In genomic region chr6:97310901-97311331, GRCm38 (mm10) we compare ENCODE assay signal across 7 mouse cellular contexts. TPM values are rescaled to one million over a fixed set of nuclear protein-coding genes. Genes with fewer than 3 reads are reported as not detected.
DNase-seq lines count a peak whose midpoint lies in the region; ATAC-seq and TF ChIP-seq lines count a peak whose summit lies in the region.

No protein-coding gene starts in this region.

- WGBS in heart, embryonic 13.5 days: 28% methylated on average over 7 of the region's 7 CpGs
- 23% methylated on average over 7 of the region's 7 CpGs for WGBS in liver, embryonic 11.5 days
- 27% methylated on average over 7 of the region's 7 CpGs for WGBS in stomach, embryonic 16.5 days
- 83% methylated on average over 7 of the region's 7 CpGs for WGBS in cerebellum, adult 2 months

- peak overlapping the region; percentile 96 for H3K4me2 ChIP-seq in heart, embryonic 13.5 days
- H3K4me2 ChIP-seq in liver, embryonic 11.5 days: peak overlapping the region; percentile 97
- peak overlapping the region; percentile 82 for H3K4me2 ChIP-seq in stomach, embryonic 16.5 days (ENCODE audit: low read depth, low read length)

- DNase-seq in B cell, adult 2 months: peak; percentile 12 to 21
- no peak for DNase-seq in liver, embryonic 11.5 days (ENCODE audit: low spot score)
- no peak for DNase-seq in cerebellum, adult 2 months
- no peak for DNase-seq in gastrocnemius, postnatal 14 days

- no peaks in the 10 kb centered on the region; the same call in 1 of the 2 replicates for H3K27me3 ChIP-seq in ES-Bruce4 (ENCODE audit: control insufficient read depth, insufficient read depth, low read length, poor library complexity, severe bottlenecking)
- no peaks in the 10 kb centered on the region for H3K27me3 ChIP-seq in heart, embryonic 13.5 days (replicated peaks)
- H3K27me3 ChIP-seq in liver, embryonic 11.5 days (replicated peaks; ENCODE audit: control insufficient read depth, insufficient read depth, low read length): no peaks in the 10 kb centered on the region
- H3K27me3 ChIP-seq in stomach, embryonic 16.5 days (ENCODE audit: control insufficient read depth, insufficient read depth, low read length): no peaks in the 10 kb centered on the region
- no peaks in the 10 kb centered on the region for H3K27me3 ChIP-seq in cerebellum, adult 2 months (ENCODE audit: control insufficient read depth, insufficient read depth, low read length)

- no peak overlapping the region for H3K27ac ChIP-seq in ES-Bruce4 (ENCODE audit: insufficient read depth, low read length)
- H3K27ac ChIP-seq in heart, embryonic 13.5 days (replicated peaks): 0 out of 2 replicates have a peak overlapping the region, but pooled peaks have one; percentile 88
- no peak overlapping the region for H3K27ac ChIP-seq in liver, embryonic 11.5 days (ENCODE audit: low read depth, low read length)
- H3K27ac ChIP-seq in stomach, embryonic 16.5 days (ENCODE audit: low read length): peak overlapping the region; percentile 91
- H3K27ac ChIP-seq in cerebellum, adult 2 months (ENCODE audit: insufficient read depth, low read length): no peak overlapping the region

- intact Hi-C loops in gastrocnemius, postnatal 14 days (cut with DNase I; ENCODE audit: low total_unique reads): no loop called here

- no peak overlapping the region for H3K9ac ChIP-seq in ES-Bruce4 (ENCODE audit: low read depth, poor library complexity, severe bottlenecking)
- H3K9ac ChIP-seq in heart, embryonic 13.5 days: peak overlapping the region; percentile 84
- H3K9ac ChIP-seq in liver, embryonic 11.5 days (ENCODE audit: low read depth, low read length): no peak overlapping the region
- H3K9ac ChIP-seq in stomach, embryonic 16.5 days (ENCODE audit: low read length): peak overlapping the region; percentile 73

- TF ChIP-seq POLR2A in ES-Bruce4 (IDR thresholded peaks at IDR 0.05; ENCODE audit: insufficient read depth, low read length): no peak
- TF ChIP-seq POLR2A in cerebellum, adult 2 months (IDR thresholded peaks at IDR 0.05; ENCODE audit: borderline replicate concordance, insufficient read depth, low read length): no peak

- no peak overlapping the region for H3K4me3 ChIP-seq in ES-Bruce4 (ENCODE audit: low read depth, low read length)
- H3K4me3 ChIP-seq in heart, embryonic 13.5 days: peak overlapping the region; percentile 67
- peak overlapping the region; percentile 56 for H3K4me3 ChIP-seq in liver, embryonic 11.5 days (ENCODE audit: low read depth, low read length)
- H3K4me3 ChIP-seq in stomach, embryonic 16.5 days (replicated peaks; ENCODE audit: low read length): peak overlapping the region; percentile 55
- no peak overlapping the region for H3K4me3 ChIP-seq in cerebellum, adult 2 months (replicated peaks; ENCODE audit: insufficient read depth, low read depth, low read length)

- no peaks in the 10 kb centered on the region for H3K36me3 ChIP-seq in ES-Bruce4 (ENCODE audit: control insufficient read depth, insufficient read depth, low read length, poor library complexity, severe bottlenecking)
- H3K36me3 ChIP-seq in heart, embryonic 13.5 days: peaks cover 27% of the 10 kb centered on the region
- H3K36me3 ChIP-seq in liver, embryonic 11.5 days (ENCODE audit: control insufficient read depth, insufficient read depth, low read length): no peaks in the 10 kb centered on the region; the same call in 1 of the 2 replicates
- H3K36me3 ChIP-seq in stomach, embryonic 16.5 days (ENCODE audit: control insufficient read depth, insufficient read depth, low read length): no peaks in the 10 kb centered on the region

- no peak for ATAC-seq in heart, embryonic 13.5 days (ENCODE audit: extremely low read depth, insufficient number of reproducible peaks, low FRiP score, low TSS enrichment)
- no peak for ATAC-seq in liver, embryonic 11.5 days (replicated peaks; ENCODE audit: low FRiP score)
- no peak for ATAC-seq in stomach, embryonic 16.5 days (ENCODE audit: insufficient read depth, low FRiP score)

- H3K9me3 ChIP-seq in ES-Bruce4 (replicated peaks; ENCODE audit: control insufficient read depth, insufficient read depth, low read length, poor library complexity, severe bottlenecking): no peaks in the 10 kb centered on the region
- H3K9me3 ChIP-seq in heart, embryonic 13.5 days: no peaks in the 10 kb centered on the region
- H3K9me3 ChIP-seq in liver, embryonic 11.5 days (ENCODE audit: control insufficient read depth, low read length): no peaks in the 10 kb centered on the region
- no peaks in the 10 kb centered on the region for H3K9me3 ChIP-seq in stomach, embryonic 16.5 days (replicated peaks; ENCODE audit: control insufficient read depth, low read length)

- TF ChIP-seq EP300 in ES-Bruce4 (IDR thresholded peaks at IDR 0.05; ENCODE audit: insufficient read depth, low read depth, low read length): 0 out of 2 replicates have a peak, but pooled peaks have one; percentile 22

- no peak for TF ChIP-seq CTCF in ES-Bruce4 (IDR thresholded peaks at IDR 0.05; ENCODE audit: low read depth, low read length)
- TF ChIP-seq CTCF in cerebellum, adult 2 months (IDR thresholded peaks at IDR 0.05; ENCODE audit: borderline replicate concordance, insufficient read depth, low read depth, low read length): no peak

- no peaks in the 10 kb centered on the region for H3K4me1 ChIP-seq in ES-Bruce4 (ENCODE audit: control insufficient read depth, insufficient read depth, low read length)
- H3K4me1 ChIP-seq in heart, embryonic 13.5 days: peaks cover 52% of the 10 kb centered on the region
- H3K4me1 ChIP-seq in liver, embryonic 11.5 days (replicated peaks; ENCODE audit: control insufficient read depth, insufficient read depth, low read length): peaks cover 18% of the 10 kb centered on the region
- H3K4me1 ChIP-seq in stomach, embryonic 16.5 days (ENCODE audit: control insufficient read depth, insufficient read depth, low read length): 0 out of 2 replicates have a peak, but pooled peaks cover 10% of the 10 kb centered on the region
- H3K4me1 ChIP-seq in cerebellum, adult 2 months (ENCODE audit: control insufficient read depth, insufficient read depth, low read length): 0 out of 2 replicates have a peak, but pooled peaks cover 2% of the 10 kb centered on the region

RNA-seq across cellular contexts. Expression of gene Lmod3, which starts 58.4 kb away (rescaled TPM):
- not detected in 2 replicates for polyA plus RNA-seq in ES-Bruce4 (2011; ENCODE audit: insufficient read depth, insufficient read length, low read depth, missing spikeins)
- polyA plus RNA-seq in heart, embryonic 13.5 days (2015; fragmentation: Nextera tagmentation; extraction: Ambion mirVana): 14.3 and 16.7 TPM in 2 replicates
- polyA plus RNA-seq in liver, embryonic 11.5 days (2014; fragmentation: Nextera tagmentation; extraction: Ambion mirVana): 0.08 TPM in 1 of 2 replicates, not detected in the other
- polyA plus RNA-seq in stomach, embryonic 16.5 days (2015; fragmentation: Nextera tagmentation; extraction: Ambion mirVana): 0.10 and 4.4 TPM in 2 replicates
- polyA plus RNA-seq in cerebellum, adult 2 months (2012; rRNA removed): 0.06 and 0.08 TPM in 2 replicates
- total RNA-seq in gastrocnemius, postnatal 14 days (2021): 100 to 1,000 TPM; 106 to 144 TPM

Comparison
In these comparisons a context has a peak if more than half of its experiments do, and no peak if none do; other contexts are left out.
1. DNase-seq: peak in B cell, adult 2 months (2 of 2); none in liver, embryonic 11.5 days (single experiment), cerebellum, adult 2 months (0 of 2) and gastrocnemius, postnatal 14 days (single experiment).
2. H3K27ac ChIP-seq: peak in heart, embryonic 13.5 days (single experiment) and stomach, embryonic 16.5 days (single experiment); none in ES-Bruce4 (single experiment), liver, embryonic 11.5 days (single experiment) and cerebellum, adult 2 months (single experiment).
3. H3K4me3 ChIP-seq: peak in heart, embryonic 13.5 days (single experiment), liver, embryonic 11.5 days (single experiment) and stomach, embryonic 16.5 days (single experiment); none in ES-Bruce4 (single experiment) and cerebellum, adult 2 months (single experiment).
4. H3K9ac ChIP-seq: peak in heart, embryonic 13.5 days (single experiment) and stomach, embryonic 16.5 days (single experiment); none in ES-Bruce4 (single experiment) and liver, embryonic 11.5 days (single experiment).
5. Peak in every context shown above with its lines, with median percentiles within 50 percentile points of each other: H3K4me2 ChIP-seq.